Mouse (Mus musculus) urinary bladder, adult 2 months (tissue): Measurements from ENCODE around the gene Exosc5. TPM values are rescaled to one million over a fixed set of nuclear protein-coding genes. Genes with fewer than 3 reads are reported as not detected.

Experiments used
- DNase-seq: peaks from one replicate; pipeline ENCODE4 v3.0.0; 2022; ENCODE audit warnings: low spot score
- polyA plus RNA-seq: library from polyadenylated mRNA; depleted of rRNA; stranded (reverse); fragments of >200 nt; gene quantifications from 2 replicates; pipeline ENCODE4 v1.2.3, GENCODE M21; 2012; rRNA removed

Gene Exosc5
- polyA plus RNA-seq, 1 experiment = 64.6 TPM

GRCm38 (mm10) chr7:25705801-25706251 lies 46.9 kb downstream of the Exosc5 start:
- DNase-seq = no peak

- DNase-seq = no peak
Measured at GRCm38 (mm10) chr7:25706578-25707170, 47.7 kb downstream of the Exosc5 start.

GRCm38 (mm10) chr7:25707581-25708292 lies 48.8 kb downstream of the Exosc5 start:
- no peak for DNase-seq

GRCm38 (mm10) chr7:25709961-25710360 lies 51.0 kb downstream of the Exosc5 start:
- no peak for DNase-seq

GRCm38 (mm10) chr7:25710519-25711130 lies 51.7 kb downstream of the Exosc5 start:
- peak; percentile 43 for DNase-seq

GRCm38 (mm10) chr7:25711165-25711564 lies 52.2 kb downstream of the Exosc5 start:
- no peak for DNase-seq

- peak; percentile 67 for DNase-seq
Measured at GRCm38 (mm10) chr7:25711731-25712197, 52.8 kb downstream of the Exosc5 start.

- DNase-seq = no peak
Measured at GRCm38 (mm10) chr7:25712801-25713200, 53.8 kb downstream of the Exosc5 start.

- DNase-seq = no peak
Measured at GRCm38 (mm10) chr7:25714581-25714980, 55.6 kb downstream of the Exosc5 start.

- no peak for DNase-seq
Measured at GRCm38 (mm10) chr7:25715731-25716271, 56.8 kb downstream of the Exosc5 start.

GRCm38 (mm10) chr7:25717478-25717877 lies 58.5 kb downstream of the Exosc5 start:
- DNase-seq = no peak

GRCm38 (mm10) chr7:25718788-25719417 lies 59.9 kb downstream of the Exosc5 start, which contains the start of gene Ccdc97:
Gene Ccdc97, minus strand, starts transcription at chr7:25719088.
- DNase-seq = peak; percentile 84

GRCm38 (mm10) chr7:25719761-25720610 lies 61.0 kb downstream of the Exosc5 start:
- peak; percentile 58 for DNase-seq

GRCm38 (mm10) chr7:25720760-25721159 lies 61.8 kb downstream of the Exosc5 start:
- DNase-seq = no peak

Other genes with a start within 250 kb of the Exosc5 start
- 0.08 and 0.16 TPM in 2 replicates for gene Cxcl17, start 246.3 kb upstream of the Exosc5 start, polyA plus RNA-seq
- 7.9 and 8.5 TPM in 2 replicates for gene Ceacam1, start 181.6 kb upstream of the Exosc5 start, polyA plus RNA-seq
- 0.39 and 0.77 TPM in 2 replicates for gene Ceacam2, start 119.3 kb upstream of the Exosc5 start, polyA plus RNA-seq
- not detected in 2 replicates for gene Erich4, start 43.3 kb upstream of the Exosc5 start, polyA plus RNA-seq
- 38.9 and 44.1 TPM in 2 replicates for gene Dmac2, start 39.8 kb upstream of the Exosc5 start, polyA plus RNA-seq
- gene B3gnt8, start 32.5 kb upstream of the Exosc5 start, polyA plus RNA-seq = 13.2 and 14.1 TPM in 2 replicates
- gene Bckdha, start 183 bp upstream of the Exosc5 start, polyA plus RNA-seq = 90.1 and 102 TPM in 2 replicates
- 1.1 and 1.3 TPM in 2 replicates for gene Tmem91, start 16.0 kb downstream of the Exosc5 start, polyA plus RNA-seq
- gene B9d2, start 21.6 kb downstream of the Exosc5 start, polyA plus RNA-seq = 25.6 TPM in 2 replicates
- 16.2 and 27.6 TPM in 2 replicates for gene Tgfb1, start 27.8 kb downstream of the Exosc5 start, polyA plus RNA-seq
- 42.4 and 49.7 TPM in 2 replicates for gene Ccdc97, start 59.9 kb downstream of the Exosc5 start, polyA plus RNA-seq
- 18.9 and 44.9 TPM in 2 replicates for gene Hnrnpul1, start 95.6 kb downstream of the Exosc5 start, polyA plus RNA-seq
- gene Axl, start 129.5 kb downstream of the Exosc5 start, polyA plus RNA-seq = 92.8 and 117 TPM in 2 replicates
- 28.4 and 30.1 TPM in 2 replicates for gene Cyp2s1, start 157.7 kb downstream of the Exosc5 start, polyA plus RNA-seq
- 0.04 TPM in 1 of 2 replicates, not detected in the other for gene Cyp2b10, start 238.5 kb downstream of the Exosc5 start, polyA plus RNA-seq